Mouse (Mus musculus): ENCODE data around the gene P4ha2. TPM values are rescaled to one million over a fixed set of nuclear protein-coding genes. Genes with fewer than 3 reads are reported as not detected.
A peak's percentile ranks its signal among the peaks of the same experiment; 100 is the strongest.

The P4ha2 gene
- polyA plus RNA-seq (2012; rRNA removed): 17.9 and 23.4 TPM in 2 replicates

GRCm38 (mm10) chr11:54100045-54100691 is at the start of gene P4ha2:
Gene P4ha2, plus strand, starts transcription at chr11:54100095.
- TF ChIP-seq CTCF (conservative IDR thresholded peaks at IDR 0.05; ENCODE audit: insufficient read depth, insufficient read length, low read depth, low read length) (no peak), POLR2A (IDR thresholded peaks at IDR 0.05; ENCODE audit: low read depth, low read length) (no peak)
- H3K27me3 ChIP-seq (replicated peaks; ENCODE audit: control insufficient read depth, insufficient read depth, low read length): no peaks in the 10 kb centered on the region
- 57% methylated on average over 10 of the region's 10 CpGs for WGBS
- H3K4me3 ChIP-seq (ENCODE audit: insufficient read depth, low read depth, low read length): peak within 1 kb of the TSS; percentile 58
- no peak for DNase-seq
- 0 out of 2 replicates have a peak, but pooled peaks cover 8% of the 10 kb centered on the region for H3K4me1 ChIP-seq (ENCODE audit: control insufficient read depth, insufficient read depth, low read length)
- no peaks in the 10 kb centered on the region for H3K36me3 ChIP-seq (ENCODE audit: control insufficient read depth, insufficient read depth, low read length)
- H3K27ac ChIP-seq (ENCODE audit: insufficient read depth, low read depth, low read length): no peak within 1 kb of the TSS

- peak overlapping the region; percentile 81; the same call in 1 of the 2 replicates for H3K27ac ChIP-seq (ENCODE audit: insufficient read depth, low read depth, low read length)
- DNase-seq: no peak
- 82% methylated on average over 2 of the region's 2 CpGs for WGBS
- H3K4me3 ChIP-seq (ENCODE audit: insufficient read depth, low read depth, low read length): no peak overlapping the region
- H3K4me1 ChIP-seq (ENCODE audit: control insufficient read depth, insufficient read depth, low read length): peaks cover 5% of the 10 kb centered on the region; the same call in 1 of the 2 replicates
- TF ChIP-seq CTCF (conservative IDR thresholded peaks at IDR 0.05; ENCODE audit: insufficient read depth, insufficient read length, low read depth, low read length) (no peak), POLR2A (IDR thresholded peaks at IDR 0.05; ENCODE audit: low read depth, low read length) (no peak)
- H3K27me3 ChIP-seq (replicated peaks; ENCODE audit: control insufficient read depth, insufficient read depth, low read length): no peaks in the 10 kb centered on the region
- no peaks in the 10 kb centered on the region for H3K36me3 ChIP-seq (ENCODE audit: control insufficient read depth, insufficient read depth, low read length)
Measured at GRCm38 (mm10) chr11:54050205-54050604, 49.7 kb upstream of the P4ha2 start.

DNA sequence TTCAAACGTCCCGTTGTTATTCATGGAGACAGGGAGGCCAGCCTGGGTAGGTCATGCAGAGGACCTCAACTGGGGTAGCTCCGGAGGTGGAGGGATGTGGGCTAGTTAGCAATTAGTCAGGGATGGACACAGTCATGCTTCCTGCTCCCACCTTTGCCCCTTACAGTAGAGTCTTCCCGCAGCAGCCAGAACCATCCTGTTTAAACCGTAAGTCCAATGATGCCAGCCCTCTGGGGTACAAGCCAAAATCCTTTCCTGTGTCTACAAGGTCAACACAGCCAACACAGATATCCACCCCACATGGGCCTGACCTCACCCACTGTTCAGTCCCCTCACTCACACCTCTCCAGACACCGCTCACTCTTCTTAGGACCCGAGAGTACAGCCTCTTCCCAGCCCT is 48.7 kb upstream of the P4ha2 start:
- Histone ChIP-seq H3K27ac (ENCODE audit: insufficient read depth, low read depth, low read length) (peak overlapping the region; percentile 81), H3K4me3 (ENCODE audit: insufficient read depth, low read depth, low read length) (no peak overlapping the region), H3K27me3 (replicated peaks; ENCODE audit: control insufficient read depth, insufficient read depth, low read length) (no peaks in the 10 kb centered on the region), H3K36me3 (ENCODE audit: control insufficient read depth, insufficient read depth, low read length) (no peaks in the 10 kb centered on the region), H3K4me1 (ENCODE audit: control insufficient read depth, insufficient read depth, low read length) (peaks cover 5% of the 10 kb centered on the region; the same call in 1 of the 2 replicates)
- WGBS: 49% methylated on average over 7 of the region's 7 CpGs
- no peak for TF ChIP-seq CTCF (conservative IDR thresholded peaks at IDR 0.05; ENCODE audit: insufficient read depth, insufficient read length, low read depth, low read length)
- TF ChIP-seq POLR2A (IDR thresholded peaks at IDR 0.05; ENCODE audit: low read depth, low read length): no peak
- DNase-seq: peak; percentile 92

- Histone ChIP-seq H3K36me3 (ENCODE audit: control insufficient read depth, insufficient read depth, low read length) (no peaks in the 10 kb centered on the region), H3K4me1 (ENCODE audit: control insufficient read depth, insufficient read depth, low read length) (peaks cover 5% of the 10 kb centered on the region; the same call in 1 of the 2 replicates), H3K27me3 (replicated peaks; ENCODE audit: control insufficient read depth, insufficient read depth, low read length) (no peaks in the 10 kb centered on the region), H3K27ac (ENCODE audit: insufficient read depth, low read depth, low read length) (no peak overlapping the region), H3K4me3 (ENCODE audit: insufficient read depth, low read depth, low read length) (no peak overlapping the region)
- TF ChIP-seq POLR2A (IDR thresholded peaks at IDR 0.05; ENCODE audit: low read depth, low read length): no peak
- no peak for TF ChIP-seq CTCF (conservative IDR thresholded peaks at IDR 0.05; ENCODE audit: insufficient read depth, insufficient read length, low read depth, low read length)
- 89% methylated on average over 5 of the region's 5 CpGs for WGBS
- DNase-seq: no peak
Measured at GRCm38 (mm10) chr11:54052128-54052527, 47.8 kb upstream of the P4ha2 start.

GRCm38 (mm10) chr11:54053090-54053489 is 46.8 kb upstream of the P4ha2 start:
- 73% methylated on average over 7 of the region's 7 CpGs for WGBS

GRCm38 (mm10) chr11:54054257-54054656 is 45.6 kb upstream of the P4ha2 start:
- H3K27ac ChIP-seq (ENCODE audit: insufficient read depth, low read depth, low read length): no peak overlapping the region
- TF ChIP-seq CTCF (conservative IDR thresholded peaks at IDR 0.05; ENCODE audit: insufficient read depth, insufficient read length, low read depth, low read length): peak; percentile 42
- no peak for TF ChIP-seq POLR2A (IDR thresholded peaks at IDR 0.05; ENCODE audit: low read depth, low read length)
- DNase-seq: peak; percentile 82
- H3K4me3 ChIP-seq (ENCODE audit: insufficient read depth, low read depth, low read length): no peak overlapping the region
- H3K27me3 ChIP-seq (replicated peaks; ENCODE audit: control insufficient read depth, insufficient read depth, low read length): no peaks in the 10 kb centered on the region
- WGBS: 11% methylated on average over 6 of the region's 6 CpGs
- H3K4me1 ChIP-seq (ENCODE audit: control insufficient read depth, insufficient read depth, low read length): peaks cover 5% of the 10 kb centered on the region; the same call in 1 of the 2 replicates
- no peaks in the 10 kb centered on the region for H3K36me3 ChIP-seq (ENCODE audit: control insufficient read depth, insufficient read depth, low read length)

More at GRCm38 (mm10) chr11:54053090-54053489, 46.8 kb upstream of the P4ha2 start:
- no peak for TF ChIP-seq POLR2A (IDR thresholded peaks at IDR 0.05; ENCODE audit: low read depth, low read length)
- TF ChIP-seq CTCF (conservative IDR thresholded peaks at IDR 0.05; ENCODE audit: insufficient read depth, insufficient read length, low read depth, low read length): no peak
- peak overlapping the region; percentile 25; the same call in 1 of the 2 replicates for H3K27ac ChIP-seq (ENCODE audit: insufficient read depth, low read depth, low read length)
- H3K4me1 ChIP-seq (ENCODE audit: control insufficient read depth, insufficient read depth, low read length): peaks cover 5% of the 10 kb centered on the region; the same call in 1 of the 2 replicates
- H3K27me3 ChIP-seq (replicated peaks; ENCODE audit: control insufficient read depth, insufficient read depth, low read length): no peaks in the 10 kb centered on the region
- H3K36me3 ChIP-seq (ENCODE audit: control insufficient read depth, insufficient read depth, low read length): no peaks in the 10 kb centered on the region
- H3K4me3 ChIP-seq (ENCODE audit: insufficient read depth, low read depth, low read length): no peak overlapping the region
- no peak for DNase-seq

- peak; percentile 83 for DNase-seq
- Histone ChIP-seq H3K4me1 (ENCODE audit: control insufficient read depth, insufficient read depth, low read length) (no peaks in the 10 kb centered on the region; the same call in 1 of the 2 replicates), H3K36me3 (ENCODE audit: control insufficient read depth, insufficient read depth, low read length) (no peaks in the 10 kb centered on the region), H3K4me3 (ENCODE audit: insufficient read depth, low read depth, low read length) (no peak overlapping the region), H3K27ac (ENCODE audit: insufficient read depth, low read depth, low read length) (no peak overlapping the region), H3K27me3 (replicated peaks; ENCODE audit: control insufficient read depth, insufficient read depth, low read length) (no peaks in the 10 kb centered on the region)
- 56% methylated on average over 8 of the region's 8 CpGs for WGBS
- TF ChIP-seq CTCF (conservative IDR thresholded peaks at IDR 0.05; ENCODE audit: insufficient read depth, insufficient read length, low read depth, low read length): peak; percentile 63
- TF ChIP-seq POLR2A (IDR thresholded peaks at IDR 0.05; ENCODE audit: low read depth, low read length): no peak
Measured at GRCm38 (mm10) chr11:54056132-54056531, 43.8 kb upstream of the P4ha2 start.
